Mouse (Mus musculus) adrenal gland, postnatal 10 days (tissue): ENCODE measurements around the gene Ank3. TPM values are rescaled to one million over a fixed set of nuclear protein-coding genes. Genes with fewer than 3 reads are reported as not detected.

Experiments used
- DNase-seq: peaks from one replicate; pipeline ENCODE4 v3.0.0; 2021; ENCODE audit warnings: mixed read lengths
- total RNA-seq, 2 experiments: library from RNA; stranded (reverse); gene quantifications; 2 replicates each; pipeline ENCODE4 v1.2.3; 2021

Ank3 gene
- total RNA-seq, 2 experiments from 2014 or later, result 18.5 to 31.6 TPM

DNA sequence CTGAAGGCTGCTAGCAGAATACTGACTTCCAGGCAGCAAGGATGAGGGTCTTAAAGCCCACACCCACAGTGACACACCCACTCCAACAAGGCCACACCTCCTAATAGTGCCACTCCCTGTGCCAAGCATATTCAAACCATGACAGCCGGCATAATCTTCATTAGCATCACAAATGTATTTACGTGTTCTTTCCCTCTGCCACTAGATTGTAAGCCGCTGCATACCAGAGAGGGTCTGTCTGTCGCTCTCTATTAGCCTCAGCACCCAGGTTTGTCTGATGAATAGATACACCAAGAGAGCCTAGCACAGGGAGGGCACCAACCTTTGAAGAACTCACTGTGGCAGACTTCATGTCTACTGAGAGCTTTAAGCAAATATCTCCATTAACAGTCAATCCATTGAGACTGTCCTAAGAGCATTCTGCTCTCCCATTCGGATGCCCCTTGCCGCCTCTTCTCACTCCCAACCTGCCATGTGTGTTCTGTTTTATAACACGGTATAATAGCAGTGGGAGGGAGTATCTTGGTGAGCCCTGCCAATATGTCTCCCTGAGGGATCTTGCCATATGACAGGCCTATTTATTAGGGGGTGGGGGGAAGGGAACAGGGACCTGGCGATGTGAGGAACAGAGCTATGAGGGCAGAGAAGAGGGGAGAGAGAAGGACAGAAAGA is 668.1 kb downstream of the Ank3 start:
- no peak for DNase-seq

DNA sequence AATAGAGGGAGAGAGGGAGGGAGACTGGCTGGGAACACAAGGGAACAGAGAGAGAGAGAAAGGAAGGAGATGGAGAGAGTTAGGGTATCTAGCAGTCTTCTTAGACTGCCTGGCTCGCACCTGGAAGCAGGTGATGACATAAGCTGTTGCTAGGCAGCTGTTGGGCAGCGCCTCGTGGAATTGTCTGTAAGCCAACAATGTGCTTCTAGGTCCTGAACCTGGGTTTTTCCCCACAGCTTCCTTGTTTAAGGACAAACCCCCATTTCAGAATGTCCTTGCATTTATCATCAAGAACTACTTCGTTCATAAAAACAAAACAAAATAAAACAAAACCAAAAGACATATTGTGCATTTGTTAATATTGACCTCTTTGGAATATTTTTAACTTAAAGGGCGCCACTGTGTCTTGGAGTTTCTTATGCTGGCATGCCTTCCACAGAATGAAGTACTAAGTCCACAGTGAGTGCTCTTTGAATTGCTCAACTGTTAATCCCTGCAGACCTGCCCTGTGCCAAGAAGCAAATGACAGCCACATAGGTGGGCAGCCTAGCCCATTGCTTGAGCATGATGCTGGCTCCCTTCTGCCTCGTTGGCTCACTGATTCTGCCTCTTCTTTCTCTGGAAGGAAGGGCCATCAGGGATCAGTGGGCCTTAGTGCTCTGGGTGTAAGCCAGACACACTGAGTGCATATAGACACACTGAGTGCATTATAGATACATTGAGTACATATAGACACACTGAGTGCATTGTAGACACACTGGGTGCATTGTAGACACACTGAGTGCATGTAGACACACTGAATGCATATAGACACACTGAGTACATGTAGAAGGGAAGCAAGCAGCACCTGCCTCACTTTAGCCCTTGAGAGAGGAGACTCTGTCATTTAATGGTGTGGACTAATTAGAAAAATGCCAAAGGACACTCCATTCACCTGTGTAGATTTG is 668.9 kb downstream of the Ank3 start:
- DNase-seq, result peak; percentile 20

DNA sequence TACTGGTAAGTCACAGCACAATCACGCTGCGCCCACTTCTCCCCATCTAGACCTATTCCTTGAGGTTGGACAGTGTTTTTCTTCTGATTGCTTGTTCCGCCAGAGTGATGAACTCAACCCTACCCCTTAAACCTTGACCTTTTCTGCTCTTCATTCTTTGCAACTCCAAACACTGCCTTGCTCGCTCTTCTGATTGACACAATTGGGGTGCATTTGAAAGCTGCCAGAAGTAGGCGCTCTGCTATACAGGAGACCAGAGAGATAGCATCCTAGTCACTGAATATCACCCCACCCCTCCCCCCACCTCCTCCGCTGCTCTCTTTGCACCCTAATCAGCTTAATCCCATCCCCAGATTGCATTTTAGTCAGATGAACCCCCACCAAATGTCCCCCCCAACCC is 670.7 kb downstream of the Ank3 start:
- DNase-seq, result no peak

DNA sequence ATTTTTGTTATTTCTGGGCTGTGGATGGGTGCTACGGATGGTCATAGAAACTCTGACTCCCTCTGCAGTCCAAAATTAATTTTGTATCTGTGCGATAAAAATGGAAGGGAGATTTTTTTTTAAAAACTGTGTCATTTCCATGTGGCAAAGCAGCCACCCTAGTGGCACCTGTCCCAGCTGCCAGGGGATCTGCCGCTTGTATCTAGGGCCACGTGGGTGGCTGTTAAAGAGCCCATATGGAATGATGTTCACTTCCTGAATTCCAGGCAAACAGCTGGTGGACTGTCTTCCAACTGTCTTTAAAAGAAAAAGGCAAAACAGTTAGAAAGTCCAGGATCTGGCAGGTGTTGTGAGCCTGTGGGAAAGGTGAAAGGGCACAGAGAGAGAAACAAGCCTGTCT is 672.8 kb downstream of the Ank3 start:
- DNase-seq, result no peak

Other genes with a start within 250 kb of the Ank3 start
- gene Rhobtb1, start 247.3 kb upstream of the Ank3 start, total RNA-seq, result 10 to 100 TPM; 22.3 to 25.6 TPM
- gene A930033H14Rik, start 185.7 kb upstream of the Ank3 start, total RNA-seq, result 1 to 10 TPM; 2.5 to 4.4 TPM
- 10 to 100 TPM; 48.5 to 50.1 TPM for gene Cdk1, start 45.8 kb upstream of the Ank3 start, total RNA-seq